Mouse (Mus musculus): ENCODE data around the gene Fbxo9. TPM values are rescaled to one million over a fixed set of nuclear protein-coding genes. Genes with fewer than 3 reads are reported as not detected.
A peak's percentile ranks its signal among the peaks of the same experiment; 100 is the strongest.
"Not testable (repeated sequence)": the region's sequence is repeated elsewhere in the genome, so short reads cannot be mapped to it uniquely, and the experiment has no call there.

Fbxo9 gene
- polyA plus RNA-seq, 1 experiment: 144 TPM

DNA sequence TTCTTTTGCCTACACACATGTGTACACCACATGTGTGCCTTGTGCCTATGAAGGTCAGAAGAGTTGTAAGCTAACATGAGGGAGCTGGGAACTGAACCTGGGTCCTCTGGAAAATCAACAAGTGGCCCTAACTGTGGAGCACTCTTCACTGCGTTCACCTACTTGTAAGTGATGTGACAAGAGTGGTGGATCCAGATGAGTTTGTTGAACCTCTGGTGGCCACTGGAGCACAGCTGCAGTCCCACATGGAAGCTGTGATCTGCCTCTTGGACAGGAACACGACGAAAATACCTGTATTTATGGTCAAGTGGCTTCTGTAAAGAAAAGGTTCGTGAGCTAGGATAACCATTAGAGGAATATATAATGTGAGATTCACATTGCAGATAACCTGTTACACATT, 24.5 kb downstream of the Fbxo9 start:
- H3K4me3 ChIP-seq (ENCODE audit: insufficient read depth, low read length): no peak overlapping the region
- H3K27ac ChIP-seq (ENCODE audit: insufficient read depth, low read length): no peak overlapping the region
- TF ChIP-seq POLR2A (IDR thresholded peaks at IDR 0.05; ENCODE audit: extremely low read depth, insufficient read depth, low read length): no peak
- TF ChIP-seq CTCF (IDR thresholded peaks at IDR 0.05; ENCODE audit: extremely low read depth, insufficient read depth, low read length): no peak
- H3K4me1 ChIP-seq (ENCODE audit: control insufficient read depth, insufficient read depth, low read length): peaks cover 4% of the 10 kb centered on the region

DNA sequence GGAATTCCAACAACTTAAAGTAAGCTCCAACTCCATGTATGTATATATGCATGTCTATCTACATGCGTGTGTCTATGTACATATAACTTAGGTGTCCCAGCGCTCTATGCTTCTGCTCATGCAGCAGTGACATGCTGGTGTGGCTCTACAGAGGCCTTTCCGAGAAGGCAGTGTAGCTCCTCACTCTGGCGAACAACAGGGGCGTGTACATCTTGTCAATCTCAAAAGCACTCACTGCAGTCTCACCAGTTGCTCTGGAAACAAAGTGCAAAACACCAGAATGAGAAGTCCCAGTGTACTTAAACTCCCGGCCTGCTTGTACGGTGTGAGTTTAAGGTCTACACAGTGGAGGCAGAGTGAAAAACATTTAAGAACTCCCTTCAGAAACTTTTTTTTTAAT, 27.0 kb downstream of the Fbxo9 start:
- H3K4me3 ChIP-seq (ENCODE audit: insufficient read depth, low read length): no peak overlapping the region
- H3K27ac ChIP-seq (ENCODE audit: insufficient read depth, low read length): no peak overlapping the region
- TF ChIP-seq POLR2A (IDR thresholded peaks at IDR 0.05; ENCODE audit: extremely low read depth, insufficient read depth, low read length): no peak
- TF ChIP-seq CTCF (IDR thresholded peaks at IDR 0.05; ENCODE audit: extremely low read depth, insufficient read depth, low read length): no peak
- no peaks in the 10 kb centered on the region for H3K4me1 ChIP-seq (ENCODE audit: control insufficient read depth, insufficient read depth, low read length)

DNA sequence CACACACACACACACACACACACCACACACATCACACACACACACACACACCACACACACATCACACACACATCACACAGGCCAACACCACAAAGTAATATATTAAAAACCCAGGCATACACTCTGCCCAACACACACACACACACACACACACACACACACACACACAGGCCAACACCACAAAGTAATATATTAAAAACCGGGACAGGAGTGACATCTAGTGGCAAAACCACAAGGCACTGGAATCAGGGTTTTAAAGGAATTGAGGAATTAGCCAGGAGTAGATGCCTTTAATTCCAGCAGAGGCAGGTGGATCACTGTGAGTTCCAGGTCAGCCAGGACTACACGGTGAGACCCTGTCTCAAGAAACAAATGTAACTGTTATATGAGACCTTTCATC, 30.6 kb downstream of the Fbxo9 start:
- TF ChIP-seq CTCF (IDR thresholded peaks at IDR 0.05; ENCODE audit: extremely low read depth, insufficient read depth, low read length): peak; percentile 25; the same call in 1 of the 2 replicates
- TF ChIP-seq POLR2A (IDR thresholded peaks at IDR 0.05; ENCODE audit: extremely low read depth, insufficient read depth, low read length): no peak
- no peak overlapping the region for H3K4me3 ChIP-seq (ENCODE audit: insufficient read depth, low read length)
- H3K27ac ChIP-seq (ENCODE audit: insufficient read depth, low read length): no peak overlapping the region

DNA sequence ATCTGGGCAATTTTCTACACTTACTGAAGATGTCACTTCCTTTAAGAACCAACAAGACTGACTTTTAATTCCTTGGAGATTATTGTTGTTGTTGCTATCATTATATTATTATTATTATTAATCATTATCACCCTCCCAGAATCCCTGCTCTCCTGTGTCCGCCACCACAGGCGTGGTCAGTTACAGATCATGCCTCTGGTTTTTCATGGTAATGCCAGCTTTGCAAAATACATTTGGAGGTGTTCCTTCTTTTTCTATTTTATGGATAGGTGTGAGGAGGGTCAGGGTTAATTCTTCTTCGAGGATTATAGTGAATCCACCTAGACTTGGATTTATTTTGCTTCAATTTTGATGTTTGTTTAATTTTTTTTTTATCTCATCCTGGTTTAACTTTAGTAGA, 33.6 kb downstream of the Fbxo9 start:
- Histone ChIP-seq H3K27ac (ENCODE audit: insufficient read depth, low read length) (no peak overlapping the region), H3K4me1 (ENCODE audit: control insufficient read depth, insufficient read depth, low read length) (no peaks in the 10 kb centered on the region), H3K4me3 (ENCODE audit: insufficient read depth, low read length) (no peak overlapping the region)
- TF ChIP-seq POLR2A (IDR thresholded peaks at IDR 0.05; ENCODE audit: extremely low read depth, insufficient read depth, low read length): no peak
- no peak for TF ChIP-seq CTCF (IDR thresholded peaks at IDR 0.05; ENCODE audit: extremely low read depth, insufficient read depth, low read length)

More for the DNA sequence above, 30.6 kb downstream of the Fbxo9 start:
- no peaks in the 10 kb centered on the region for H3K4me1 ChIP-seq (ENCODE audit: control insufficient read depth, insufficient read depth, low read length)

DNA sequence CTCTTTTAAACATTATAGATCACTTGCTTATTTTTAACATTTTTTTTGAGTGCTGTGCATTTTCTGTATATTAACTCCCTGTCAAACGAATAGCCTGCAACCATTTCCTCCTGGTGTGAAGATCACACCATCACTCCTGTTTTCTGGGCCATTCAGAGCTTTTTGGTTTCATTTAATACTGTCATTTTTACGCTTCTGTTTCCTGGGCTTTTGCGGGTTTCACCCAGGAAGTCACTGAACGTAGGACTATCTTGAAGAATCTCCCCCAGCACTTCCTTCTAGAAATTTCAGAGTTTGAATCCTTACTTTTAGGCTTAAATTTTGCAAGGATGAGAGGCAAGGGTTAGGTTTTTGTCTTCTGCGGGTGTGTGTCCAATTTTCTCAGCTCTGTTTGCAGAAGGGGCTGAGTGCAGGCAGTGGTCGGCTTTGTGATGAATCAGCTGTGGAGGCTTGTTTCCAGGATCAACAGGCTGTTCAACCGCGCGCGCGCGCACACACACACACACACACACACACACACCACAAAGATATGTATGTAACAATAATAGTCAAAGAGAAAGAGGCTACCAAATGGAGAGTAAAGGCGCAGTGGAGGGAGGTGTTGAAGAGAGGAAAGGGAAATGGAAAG, 35.0 kb downstream of the Fbxo9 start:
- no peak overlapping the region for H3K4me3 ChIP-seq (ENCODE audit: insufficient read depth, low read length)

DNA sequence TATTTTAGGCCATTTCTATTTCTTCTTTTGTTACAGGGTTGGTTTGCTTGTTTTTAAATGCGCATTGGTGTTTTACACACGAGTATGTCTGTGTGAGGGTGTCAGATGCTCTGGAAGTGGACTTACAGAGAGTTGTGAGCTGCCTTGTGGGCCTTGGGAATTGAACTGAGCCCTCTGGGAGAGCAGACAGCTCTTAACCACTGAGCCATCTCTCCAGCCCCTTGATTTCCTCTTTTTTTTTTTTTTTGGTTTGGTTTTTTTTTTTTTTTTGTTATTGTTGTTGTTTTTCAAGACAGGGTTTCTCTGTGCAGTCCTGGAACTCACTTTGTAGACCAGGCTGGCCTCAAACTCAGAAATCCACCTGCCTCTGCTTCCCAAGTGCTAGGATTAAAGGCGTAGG, 35.6 kb downstream of the Fbxo9 start:
- H3K4me3 ChIP-seq (ENCODE audit: insufficient read depth, low read length); H3K4me1 ChIP-seq (ENCODE audit: control insufficient read depth, insufficient read depth, low read length); H3K27ac ChIP-seq (ENCODE audit: insufficient read depth, low read length): not testable (repeated sequence)

More for the DNA sequence above, 35.0 kb downstream of the Fbxo9 start:
- no peak for TF ChIP-seq CTCF (IDR thresholded peaks at IDR 0.05; ENCODE audit: extremely low read depth, insufficient read depth, low read length)
- no peak for TF ChIP-seq POLR2A (IDR thresholded peaks at IDR 0.05; ENCODE audit: extremely low read depth, insufficient read depth, low read length)
- Histone ChIP-seq H3K4me1 (ENCODE audit: control insufficient read depth, insufficient read depth, low read length) (no peaks in the 10 kb centered on the region), H3K27ac (ENCODE audit: insufficient read depth, low read length) (no peak overlapping the region)

DNA sequence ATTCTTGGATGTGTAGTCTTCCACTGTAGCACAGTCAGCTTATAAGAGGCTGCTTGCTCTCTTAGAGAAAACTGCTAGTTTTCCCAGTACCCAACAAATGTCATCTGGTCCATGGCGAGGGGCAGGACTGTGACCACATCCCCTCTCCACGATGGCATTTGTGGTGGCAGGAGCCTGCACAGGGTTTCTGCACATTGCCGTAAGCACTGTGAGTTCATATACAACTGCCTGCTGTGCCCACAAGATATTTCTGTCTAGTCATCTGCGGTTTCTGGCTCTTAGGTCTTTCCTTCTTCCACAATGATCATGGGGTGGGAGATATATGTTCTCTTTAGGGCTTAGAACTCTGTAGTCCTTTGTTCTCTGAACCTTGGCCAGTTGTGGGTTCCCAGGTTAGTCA, 37.2 kb downstream of the Fbxo9 start:
- H3K4me1 ChIP-seq (ENCODE audit: control insufficient read depth, insufficient read depth, low read length): no peaks in the 10 kb centered on the region
- no peak overlapping the region for H3K4me3 ChIP-seq (ENCODE audit: insufficient read depth, low read length)
- TF ChIP-seq POLR2A (IDR thresholded peaks at IDR 0.05; ENCODE audit: extremely low read depth, insufficient read depth, low read length): no peak
- no peak for TF ChIP-seq CTCF (IDR thresholded peaks at IDR 0.05; ENCODE audit: extremely low read depth, insufficient read depth, low read length)
- H3K27ac ChIP-seq (ENCODE audit: insufficient read depth, low read length): no peak overlapping the region

DNA sequence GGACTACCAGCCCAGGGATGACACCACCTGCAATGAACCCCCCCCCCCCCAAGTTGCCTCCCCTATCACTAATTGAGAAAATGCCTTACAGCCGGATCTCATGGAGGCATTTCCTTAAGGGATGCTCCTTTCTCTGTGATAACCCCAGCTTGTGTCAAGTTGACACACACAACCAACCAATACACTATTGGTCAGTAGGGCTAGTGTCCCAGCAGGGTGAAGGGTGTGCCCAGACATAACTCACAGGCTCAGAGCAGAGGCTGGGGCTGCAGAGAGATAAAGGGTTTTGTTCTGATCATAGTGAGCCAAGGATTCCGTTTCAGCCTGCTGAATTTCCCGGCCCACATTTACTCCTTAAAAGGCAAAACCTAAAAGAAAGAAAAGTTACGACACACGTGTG, 38.4 kb downstream of the Fbxo9 start:
- Histone ChIP-seq H3K4me3 (ENCODE audit: insufficient read depth, low read length) (no peak overlapping the region), H3K27ac (ENCODE audit: insufficient read depth, low read length) (no peak overlapping the region), H3K4me1 (ENCODE audit: control insufficient read depth, insufficient read depth, low read length) (no peaks in the 10 kb centered on the region)
- TF ChIP-seq POLR2A (IDR thresholded peaks at IDR 0.05; ENCODE audit: extremely low read depth, insufficient read depth, low read length) (no peak), CTCF (IDR thresholded peaks at IDR 0.05; ENCODE audit: extremely low read depth, insufficient read depth, low read length) (no peak)

DNA sequence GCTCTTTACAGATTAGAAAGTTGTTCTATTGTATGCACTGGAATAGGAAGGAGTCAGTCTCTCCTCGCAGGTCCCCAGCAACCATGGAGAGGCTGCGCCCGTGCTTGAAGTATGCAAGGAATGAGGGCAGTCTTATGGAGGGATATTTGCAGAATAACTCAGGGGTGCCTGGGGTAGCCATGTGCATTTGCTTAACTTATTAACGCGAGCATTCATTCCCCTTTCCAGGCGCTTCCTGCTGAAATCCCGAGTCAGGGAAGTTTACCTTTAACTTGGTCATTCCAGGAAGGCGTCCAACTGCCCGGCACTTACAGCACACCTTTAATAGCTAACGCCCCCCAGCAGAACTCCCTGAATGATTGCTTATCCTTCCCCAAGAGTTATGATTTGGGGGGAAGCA, 44.7 kb downstream of the Fbxo9 start:
- Histone ChIP-seq H3K4me3 (ENCODE audit: insufficient read depth, low read length) (no peak overlapping the region), H3K4me1 (ENCODE audit: control insufficient read depth, insufficient read depth, low read length) (no peaks in the 10 kb centered on the region), H3K27ac (ENCODE audit: insufficient read depth, low read length) (no peak overlapping the region)
- TF ChIP-seq CTCF (IDR thresholded peaks at IDR 0.05; ENCODE audit: extremely low read depth, insufficient read depth, low read length): no peak
- TF ChIP-seq POLR2A (IDR thresholded peaks at IDR 0.05; ENCODE audit: extremely low read depth, insufficient read depth, low read length): no peak

DNA sequence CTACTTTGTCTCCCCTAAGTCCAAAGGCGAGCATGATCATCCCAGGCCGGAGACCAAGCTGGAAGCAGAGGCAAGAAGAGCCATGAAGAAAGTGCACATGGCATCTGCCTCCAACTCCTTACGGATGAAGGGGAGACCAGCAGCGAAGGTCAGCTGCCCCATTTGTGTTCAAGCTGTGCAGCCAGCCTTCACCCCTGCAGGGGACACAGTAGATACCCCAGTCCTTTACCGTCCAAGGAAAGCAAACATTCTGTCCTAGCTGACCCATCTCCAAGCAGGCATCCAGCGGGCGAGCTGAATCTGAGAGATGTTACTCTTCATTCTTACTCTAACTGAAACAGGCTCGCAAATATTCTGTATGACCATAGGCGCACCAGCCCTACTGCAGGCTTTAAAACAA, 46.5 kb downstream of the Fbxo9 start:
- Histone ChIP-seq H3K4me1 (ENCODE audit: control insufficient read depth, insufficient read depth, low read length) (no peaks in the 10 kb centered on the region), H3K27ac (ENCODE audit: insufficient read depth, low read length) (no peak overlapping the region), H3K4me3 (ENCODE audit: insufficient read depth, low read length) (no peak overlapping the region)
- TF ChIP-seq CTCF (IDR thresholded peaks at IDR 0.05; ENCODE audit: extremely low read depth, insufficient read depth, low read length): no peak
- TF ChIP-seq POLR2A (IDR thresholded peaks at IDR 0.05; ENCODE audit: extremely low read depth, insufficient read depth, low read length): no peak
